Mouse (Mus musculus) MEL (cell line): ENCODE results near the gene Olfm2. TPM values are rescaled to one million over a fixed set of nuclear protein-coding genes. Genes with fewer than 3 reads are reported as not detected.
A peak's percentile ranks its signal among the peaks of the same experiment; 100 is the strongest.

Source experiments
- DNase-seq: peaks from one replicate; pipeline ENCODE4 v3.0.0; 2011; ENCODE audit warnings: low read depth, low spot score
- H3K27ac ChIP-seq: 2 replicates; pipeline ENCODE4 v1.5.1; 2012; ENCODE audit warnings: low read depth, mild to moderate bottlenecking, control low read depth, low read length, moderate library complexity; ENCODE audit not compliant: control insufficient read depth
- H3K27me3 ChIP-seq, 2 experiments: fragments of 150-350 bp in 1 of 2; sonication (generic) in 1 of 2; 2 replicates each; pipeline ENCODE4 v1.6.1; 2012; ENCODE audit warnings: low read length in 2 of 2, mild to moderate bottlenecking in 2 of 2, improper control_type of control experiment in 1 of 2, moderate library complexity in 1 of 2; ENCODE audit not compliant: insufficient read depth in 2 of 2, control insufficient read depth in 1 of 2
- H3K36me3 ChIP-seq, 2 experiments: 2 replicates each; pipeline ENCODE4 v1.6.1; 2012 to 2014; ENCODE audit warnings: low read length in 2 of 2, improper control_type of control experiment in 1 of 2, inconsistent platforms in 1 of 2, mild to moderate bottlenecking in 1 of 2; ENCODE audit not compliant: insufficient read depth in 2 of 2, control insufficient read depth in 1 of 2
- H3K4me1 ChIP-seq, 2 experiments: fragments of 150-350 bp in 1 of 2; sonication (generic) in 1 of 2; 2 replicates each; pipeline ENCODE4 v1.6.1; 2012; ENCODE audit warnings: low read length in 2 of 2, improper control_type of control experiment in 1 of 2, mild to moderate bottlenecking in 1 of 2; ENCODE audit not compliant: insufficient read depth in 2 of 2, control insufficient read depth in 1 of 2
- H3K4me3 ChIP-seq, 2 experiments: fragments of 150-350 bp in 1 of 2; sonication (generic) in 1 of 2; 2 replicates each; pipeline ENCODE4 v1.5.1; 2012; ENCODE audit warnings: low read depth in 2 of 2, low read length in 2 of 2, mild to moderate bottlenecking in 2 of 2, moderate library complexity in 2 of 2, control low read depth in 1 of 2, improper control_type of control experiment in 1 of 2; ENCODE audit not compliant: control insufficient read depth in 1 of 2, insufficient read depth in 1 of 2
- H3K79me2 ChIP-seq: 2 replicates; pipeline ENCODE4 v1.6.1; 2012; ENCODE audit warnings: mild to moderate bottlenecking, low read length, moderate library complexity; ENCODE audit not compliant: control insufficient read depth, poor library complexity, insufficient read depth
- H3K9ac ChIP-seq: 2 replicates; pipeline ENCODE4 v1.6.1; 2012; ENCODE audit warnings: low read depth, mild to moderate bottlenecking, control low read depth, low read length, moderate library complexity; ENCODE audit not compliant: control insufficient read depth, poor library complexity, severe bottlenecking
- H3K9me3 ChIP-seq: fragments of 150-350 bp; sonication (generic); replicated peaks from 2 replicates; pipeline ENCODE4 v1.6.1; 2012; ENCODE audit warnings: mild to moderate bottlenecking, low read length, improper control_type of control experiment, moderate library complexity; ENCODE audit not compliant: insufficient read depth
- BHLHE40 ChIP-seq: IDR thresholded peaks from 2 replicates; pipeline ENCODE4 v1.6.1; 2012; ENCODE audit warnings: low read depth, mild to moderate bottlenecking, inconsistent platforms, low read length, improper control_type of control experiment, borderline replicate concordance
- CHD1 ChIP-seq: IDR thresholded peaks from 2 replicates; pipeline ENCODE4 v1.6.1; 2012; ENCODE audit warnings: low read depth, mild to moderate bottlenecking, inconsistent platforms, low read length, improper control_type of control experiment
- CHD2 ChIP-seq: IDR thresholded peaks from 2 replicates; pipeline ENCODE4 v1.6.1; 2011; ENCODE audit warnings: low read length, improper control_type of control experiment
- E2F4 ChIP-seq: IDR thresholded peaks from 2 replicates; pipeline ENCODE4 v1.6.1; 2011; ENCODE audit warnings: low read depth, low read length, improper control_type of control experiment, borderline replicate concordance
- EP300 ChIP-seq, 2 experiments: IDR thresholded peaks; 2 replicates each; pipeline ENCODE4 v1.6.1; 2011; ENCODE audit warnings: improper control_type of control experiment in 2 of 2, low read length in 2 of 2, low read depth in 1 of 2, mild to moderate bottlenecking in 1 of 2
- GATA1 ChIP-seq: IDR thresholded peaks from 2 replicates; pipeline ENCODE4 v1.6.1; 2011; ENCODE audit warnings: low read depth, low read length, improper control_type of control experiment
- HCFC1 ChIP-seq: IDR thresholded peaks from 2 replicates; pipeline ENCODE4 v1.6.1; 2012; ENCODE audit warnings: low read depth, mild to moderate bottlenecking, inconsistent platforms, low read length, improper control_type of control experiment, moderate library complexity
- KAT2A ChIP-seq: conservative IDR thresholded peaks from 2 replicates; pipeline ENCODE4 v1.6.1; 2012; ENCODE audit warnings: low read depth, low read length, improper control_type of control experiment, inconsistent platforms
- MAX ChIP-seq: IDR thresholded peaks from 2 replicates; pipeline ENCODE4 v1.6.1; 2011; ENCODE audit warnings: low read length, improper control_type of control experiment
- MAZ ChIP-seq: IDR thresholded peaks from 2 replicates; pipeline ENCODE4 v1.6.1; 2012; ENCODE audit warnings: low read depth, mild to moderate bottlenecking, inconsistent platforms, low read length, improper control_type of control experiment
- MXI1 ChIP-seq: IDR thresholded peaks from 2 replicates; pipeline ENCODE4 v1.6.1; 2011; ENCODE audit warnings: mild to moderate bottlenecking, low read depth, low read length, improper control_type of control experiment
- MYB ChIP-seq: IDR thresholded peaks from 2 replicates; pipeline ENCODE4 v1.6.1; 2011; ENCODE audit warnings: mild to moderate bottlenecking, low read depth, low read length, improper control_type of control experiment
- MYC ChIP-seq: IDR thresholded peaks from 2 replicates; pipeline ENCODE4 v1.6.1; 2011; ENCODE audit warnings: low read depth, mild to moderate bottlenecking, low read length, improper control_type of control experiment, moderate library complexity
- POLR2AphosphoS2 ChIP-seq: IDR thresholded peaks from 2 replicates; pipeline ENCODE4 v1.6.1; 2011; ENCODE audit warnings: low read length, improper control_type of control experiment
- RCOR1 ChIP-seq: IDR thresholded peaks from 2 replicates; pipeline ENCODE4 v1.6.1; 2012; ENCODE audit warnings: low read depth, mild to moderate bottlenecking, inconsistent platforms, low read length, improper control_type of control experiment
- TBP ChIP-seq: IDR thresholded peaks from 2 replicates; pipeline ENCODE4 v1.8.0; 2011; ENCODE audit warnings: low read depth, low read length, improper control_type of control experiment
- UBTF ChIP-seq: IDR thresholded peaks from 2 replicates; pipeline ENCODE4 v1.6.1; 2012; ENCODE audit warnings: low read depth, mild to moderate bottlenecking, inconsistent platforms, low read length, improper control_type of control experiment, moderate library complexity, borderline replicate concordance; ENCODE audit not compliant: insufficient read depth
- ZC3H11A ChIP-seq: IDR thresholded peaks from 2 replicates; pipeline ENCODE4 v1.6.1; 2012; ENCODE audit warnings: low read depth, mild to moderate bottlenecking, inconsistent platforms, low read length, improper control_type of control experiment
- polyA plus RNA-seq, 2 experiments: library from polyadenylated mRNA; stranded (reverse) in 1 of 2; unstranded in 1 of 2; fragments of >175 nt in 1 of 2; fragments of >200 nt in 1 of 2; gene quantifications; 2 replicates each; pipeline versions ENCODE4 v1.2.1 to v1.2.4; 2012; ENCODE audit warnings: low replicate concordance in 2 of 2, low read depth in 1 of 2; ENCODE audit not compliant: insufficient read length in 2 of 2, insufficient read depth in 1 of 2, missing spikeins in 1 of 2
- total RNA-seq: library from RNA; depleted of rRNA; stranded (reverse); fragments of 300-350 nt; gene quantifications from 2 replicates; pipeline ENCODE4 v1.2.3, GENCODE M21; 2012

Gene Olfm2
- total and polyA plus RNA-seq, 3 experiments: 0.54 to 1.9 TPM; not detected in 1

- H3K27me3 ChIP-seq: no peaks in the 10 kb centered on the region
- TF ChIP-seq RCOR1 (no peak), E2F4 (no peak), CHD2 (no peak), UBTF (no peak), GATA1 (no peak), EP300 (IDR thresholded peaks at IDR 0.05; ENCODE audit: low read depth in 1 of 2, low read length in 2 of 2) (no peak), KAT2A (no peak), MAX (no peak), MYC (no peak), ZC3H11A (no peak), TBP (no peak), MYB (no peak), MAZ (no peak)
- TF ChIP-seq, all 39 proteins: peak for 0
- DNase-seq: no peak
Observed at GRCm38 (mm10) chr9:20781286-20781685, 35.1 kb upstream of the Olfm2 start.

GRCm38 (mm10) chr9:20765274-20765673, 19.1 kb upstream of the Olfm2 start:
- Histone ChIP-seq H3K9ac (no peak overlapping the region), H3K27me3 (peaks cover 4 to 5% of the 10 kb centered on the region in 2 experiments; a peak in 3 of 4 replicates), H3K4me3 (no peak overlapping the region), H3K79me2 (no peaks in the 10 kb centered on the region), H3K9me3 (no peaks in the 10 kb centered on the region), H3K36me3 (no peaks in the 10 kb centered on the region), H3K4me1 (no peaks in the 10 kb centered on the region), H3K27ac (no peak overlapping the region)
- DNase-seq: no peak
- 0 out of 2 replicates have a peak, but pooled peaks have one; percentile 50 for TF ChIP-seq RCOR1
- TF ChIP-seq MAZ: no peak
- peak; percentile 57; the same call in 1 of the 2 replicates for TF ChIP-seq BHLHE40
- TF ChIP-seq HCFC1: no peak
- no peak for TF ChIP-seq MXI1
- TF ChIP-seq POLR2AphosphoS2: no peak
- TF ChIP-seq KAT2A: no peak
- TF ChIP-seq CHD1: no peak

More at GRCm38 (mm10) chr9:20781286-20781685, 35.1 kb upstream of the Olfm2 start:
- Histone ChIP-seq H3K4me1 (no peaks in the 10 kb centered on the region), H3K9me3 (no peaks in the 10 kb centered on the region), H3K79me2 (no peaks in the 10 kb centered on the region), H3K9ac (no peak overlapping the region), H3K4me3 (no peak overlapping the region), H3K27ac (no peak overlapping the region), H3K36me3 (no peaks in the 10 kb centered on the region)
